Mouse (Mus musculus) 3134 (cell line): ENCODE results near the gene Dbndd2.
A peak's percentile ranks its signal among the peaks of the same experiment; 100 is the strongest.

Experiments
- DNase-seq: peaks from one replicate; pipeline ENCODE4 v3.0.0-alpha.2; 2011; ENCODE audit warnings: low spot score; ENCODE audit not compliant: insufficient read length; ENCODE audit errors: extremely low read depth

Gene Dbndd2

DNA sequence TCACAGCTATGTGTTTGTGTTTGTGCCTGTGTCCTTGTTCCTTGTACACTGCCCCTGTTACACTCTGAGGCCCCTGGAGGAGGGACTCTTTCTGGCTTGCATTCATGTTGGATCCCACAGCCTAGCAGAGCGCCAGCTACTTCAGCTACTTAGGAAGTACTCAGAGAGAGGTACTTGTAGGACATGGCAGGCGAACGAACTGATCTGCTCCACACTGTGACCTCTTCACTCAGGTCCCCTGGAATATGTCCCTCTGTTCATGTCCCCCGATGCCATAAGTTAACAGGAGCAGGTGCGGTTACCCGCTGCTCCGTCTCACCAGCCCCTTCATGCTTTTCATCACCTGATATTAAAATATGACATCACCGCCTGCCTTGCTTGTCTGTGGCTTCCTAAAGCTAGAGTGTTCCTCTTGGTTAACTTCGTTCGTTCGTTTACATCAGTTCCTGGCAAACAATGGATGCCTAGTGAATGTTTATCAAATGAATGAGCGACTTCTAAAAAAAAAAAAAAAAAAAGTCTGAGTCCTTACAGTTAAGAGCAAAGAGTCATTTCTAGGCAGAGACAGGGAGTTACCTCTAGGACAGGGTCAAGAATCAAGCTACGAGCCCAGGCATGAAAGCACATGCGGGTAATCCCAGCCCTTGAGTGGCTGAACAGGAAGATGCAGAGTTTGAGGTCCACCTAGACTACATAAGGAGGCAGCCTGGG is 32.7 kb upstream of the Dbndd2 start:
- DNase-seq, result no peak

GRCm38 (mm10) chr2:164453887-164454500 is 31.9 kb upstream of the Dbndd2 start:
- DNase-seq, result no peak

DNA sequence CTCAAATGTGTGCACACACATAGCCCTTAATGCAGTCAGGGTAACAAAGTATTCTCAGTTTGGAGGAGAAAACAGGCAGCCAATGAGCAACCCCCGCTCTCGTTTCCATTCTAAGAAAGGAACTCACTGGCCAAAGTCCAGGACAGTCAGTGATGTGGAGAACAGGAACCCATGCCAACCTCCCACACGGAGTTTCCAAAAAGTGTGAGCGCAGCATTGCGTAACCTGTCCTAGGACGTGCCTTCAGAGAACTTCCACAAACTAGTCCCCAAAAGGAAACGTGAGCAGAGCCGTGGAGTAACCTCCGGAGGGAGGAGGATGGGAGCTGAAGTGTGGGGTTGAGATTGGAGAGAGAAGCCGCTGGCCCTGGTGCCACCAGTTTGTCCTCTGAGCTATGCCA is 31.1 kb upstream of the Dbndd2 start:
- peak; percentile 71 for DNase-seq

- peak; percentile 62 for DNase-seq
Measured at GRCm38 (mm10) chr2:164455421-164456190, 30.3 kb upstream of the Dbndd2 start.

- no peak for DNase-seq
Measured at GRCm38 (mm10) chr2:164456413-164456812, 29.5 kb upstream of the Dbndd2 start.

GRCm38 (mm10) chr2:164456864-164457300 is 29.0 kb upstream of the Dbndd2 start, which contains the start of gene Sys1:
TSS of gene Sys1 (plus strand) at chr2:164456964.
- no peak for DNase-seq

- no peak for DNase-seq
Measured at GRCm38 (mm10) chr2:164457942-164458341, 28.0 kb upstream of the Dbndd2 start.

DNA sequence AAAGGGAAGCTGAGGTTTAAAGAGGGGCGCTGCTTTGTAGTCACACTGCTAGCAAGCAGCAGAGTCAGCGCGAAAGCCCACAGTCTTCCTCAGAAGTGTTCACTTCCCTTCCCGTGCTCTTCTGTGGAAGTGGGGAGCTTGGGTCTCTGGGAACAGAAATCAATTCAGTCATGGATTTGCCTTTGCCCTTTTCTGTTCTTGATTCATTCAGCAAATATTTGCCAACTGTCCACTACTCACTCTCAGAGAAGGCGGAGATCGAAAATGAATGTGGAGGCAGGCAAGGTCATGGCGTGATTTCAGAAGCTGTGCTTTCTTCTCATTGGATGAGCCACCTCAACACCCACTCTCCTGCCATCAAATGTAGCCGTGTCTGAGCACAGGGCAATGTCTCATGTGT is 27.4 kb upstream of the Dbndd2 start:
- no peak for DNase-seq

- DNase-seq, result peak; percentile 95
Measured at GRCm38 (mm10) chr2:164460745-164461551, 25.0 kb upstream of the Dbndd2 start, which contains the start of gene Gm20458. TSS of gene Gm20458 (plus strand) at chr2:164460967.

DNA sequence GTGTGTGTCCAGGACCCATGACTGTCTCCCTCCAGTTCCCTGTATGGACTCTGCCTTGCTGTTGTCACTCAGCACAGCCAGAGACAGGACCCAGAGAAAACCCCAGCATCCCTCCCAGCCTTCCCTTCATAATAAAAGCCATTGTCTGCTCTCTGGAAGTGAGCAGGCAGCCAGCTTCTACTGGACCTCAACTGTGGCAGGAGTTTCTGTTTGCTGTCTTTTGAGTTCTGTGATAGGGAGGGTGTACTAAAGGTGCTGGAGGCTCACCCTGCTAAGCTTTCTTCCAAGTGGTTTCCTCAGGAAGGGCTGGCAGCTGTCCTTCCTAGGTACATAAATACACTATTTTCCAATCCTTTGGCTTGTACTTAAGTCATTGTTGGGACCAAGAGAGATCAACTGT is 20.7 kb upstream of the Dbndd2 start:
- no peak for DNase-seq

DNA sequence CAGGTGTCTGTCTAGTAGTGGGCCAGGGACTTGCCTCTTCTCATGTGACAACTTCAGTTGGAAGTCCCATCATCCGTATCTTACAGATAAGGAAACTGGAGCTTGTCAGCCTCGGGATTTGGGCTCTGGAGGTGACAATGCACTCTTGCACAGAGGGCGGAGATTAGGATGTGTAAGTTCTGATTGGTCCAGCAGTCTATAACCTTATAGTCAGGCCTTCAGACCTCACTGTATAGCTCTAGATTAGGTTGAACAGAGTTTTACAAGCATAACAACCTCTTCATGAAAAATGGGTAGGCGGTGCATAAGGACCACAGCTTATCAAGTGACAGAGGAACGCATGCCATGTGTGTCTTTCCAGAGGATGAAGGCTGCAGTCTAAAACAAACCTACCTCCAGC is 19.1 kb upstream of the Dbndd2 start:
- DNase-seq, result no peak

DNA sequence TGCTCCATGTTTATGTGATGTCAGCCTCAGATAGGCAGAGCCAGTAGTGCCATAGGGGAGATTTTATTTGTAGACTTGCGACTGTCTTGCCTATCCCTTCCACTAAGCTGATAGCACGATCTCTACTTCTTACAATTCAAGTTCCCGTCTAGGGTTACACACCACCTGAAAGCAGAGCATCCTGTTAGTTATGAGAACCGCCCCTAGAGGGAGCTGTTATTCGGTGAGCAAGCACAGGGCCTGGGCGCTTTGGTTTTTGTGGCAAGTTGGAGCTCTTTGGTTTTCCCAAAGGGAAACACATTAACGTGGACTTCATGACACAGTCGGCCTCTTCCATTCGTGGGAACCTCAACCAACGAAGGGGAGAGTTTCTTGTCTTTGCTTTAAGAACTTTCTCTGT is 15.7 kb upstream of the Dbndd2 start:
- peak; percentile 44 for DNase-seq

GRCm38 (mm10) chr2:164473624-164474023 is 12.3 kb upstream of the Dbndd2 start, which contains the start of gene Trp53tg5:
TSS of gene Trp53tg5 (minus strand) at chr2:164473724.
- no peak for DNase-seq

DNA sequence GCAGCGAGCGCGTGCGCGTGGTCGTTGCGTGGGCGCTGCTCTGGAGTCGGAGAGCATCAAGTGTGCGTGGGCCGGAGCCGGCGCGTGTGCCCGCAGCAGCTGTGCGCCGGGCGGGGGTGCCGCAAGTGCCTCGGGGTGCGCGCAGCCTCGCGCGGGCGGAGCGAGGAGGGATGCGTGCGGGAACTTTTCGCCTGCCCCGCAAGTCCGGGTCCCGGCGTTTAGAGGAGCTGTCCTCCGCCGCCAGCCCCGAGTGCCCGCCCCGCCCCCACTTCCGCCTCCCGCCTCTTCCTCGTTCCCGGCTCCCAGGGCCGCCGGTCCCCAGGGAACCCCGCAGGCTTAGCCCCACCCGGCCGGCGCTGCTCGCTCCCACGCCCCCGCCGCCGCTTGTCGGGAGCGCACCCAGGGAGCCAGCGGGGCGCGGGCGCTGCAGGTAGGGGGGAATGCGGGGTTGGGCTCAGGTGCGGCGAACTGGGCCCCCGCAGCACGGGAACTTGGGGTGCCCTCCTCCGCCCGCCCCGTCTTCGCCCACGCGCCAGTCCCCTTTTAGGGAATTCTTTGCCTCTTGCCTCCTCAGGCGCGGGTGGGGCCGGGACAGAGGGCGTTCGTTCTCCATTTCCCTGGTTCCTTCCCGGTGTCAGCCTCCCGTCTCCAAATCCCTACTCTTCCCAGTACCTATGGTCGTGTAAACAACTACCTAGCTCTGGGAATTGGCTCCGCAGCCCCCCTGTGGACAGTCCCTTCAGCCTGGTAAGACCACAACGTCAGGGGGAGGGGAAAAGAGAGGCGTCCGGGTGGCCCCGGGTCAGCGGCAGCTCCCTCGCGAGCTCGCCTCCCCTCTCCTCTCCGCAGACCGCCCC is 580 bp downstream of the Dbndd2 start:
- DNase-seq, result peak; percentile 71

GRCm38 (mm10) chr2:164487115-164487527 is 1.2 kb downstream of the Dbndd2 start:
- DNase-seq, result no peak

- no peak for DNase-seq
Measured at GRCm38 (mm10) chr2:164487812-164488211, 1.9 kb downstream of the Dbndd2 start.

- no peak for DNase-seq
Measured at GRCm38 (mm10) chr2:164494126-164494525, 8.2 kb downstream of the Dbndd2 start.

GRCm38 (mm10) chr2:164496331-164496730 is 10.4 kb downstream of the Dbndd2 start:
- no peak for DNase-seq

DNA sequence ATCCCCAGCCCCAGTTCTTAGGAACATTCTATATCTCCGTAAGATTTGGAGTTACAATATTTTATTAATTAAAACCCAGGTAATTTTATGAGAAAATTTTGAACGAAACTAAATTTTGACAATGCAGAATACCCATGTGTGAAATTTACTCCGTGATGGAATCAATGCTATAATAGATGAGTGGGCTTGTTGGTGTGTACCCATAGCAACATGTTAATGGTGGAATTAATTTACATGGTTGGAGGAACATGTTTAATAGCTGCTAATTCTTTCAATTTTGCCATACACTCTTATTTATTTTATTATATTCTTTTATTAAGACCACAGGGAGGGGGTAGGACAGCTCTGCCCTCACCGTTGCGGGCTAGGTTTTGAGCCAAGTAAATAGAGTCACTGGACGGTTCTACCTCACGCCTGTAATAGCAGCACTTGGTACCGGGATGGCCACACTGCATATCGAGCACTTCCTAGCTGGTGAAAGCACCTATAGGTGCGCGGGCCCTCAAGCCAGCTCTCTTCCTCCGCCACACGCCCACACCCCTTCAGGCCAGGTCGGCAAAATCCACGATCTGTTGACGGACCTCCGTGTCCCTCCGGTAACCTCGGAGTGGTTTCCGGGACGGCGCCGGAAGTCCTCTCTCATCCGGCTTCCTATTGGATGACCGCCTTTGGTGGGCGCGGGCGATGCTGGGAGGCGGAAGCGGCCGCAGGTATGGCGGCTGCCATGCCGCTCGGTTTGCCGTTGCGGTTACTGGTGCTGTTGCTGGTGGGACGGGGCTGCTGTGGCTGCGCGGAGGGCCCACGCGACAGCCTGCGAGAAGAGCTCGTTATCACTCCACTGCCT is 11.2 kb downstream of the Dbndd2 start, which contains the start of gene Pigt:
Pigt (plus strand) TSS at position 674 of the 844 bp plus-strand sequence.
- peak; percentile 83 for DNase-seq
